Mouse (Mus musculus) E14TG2a.4 (cell line): ENCODE measurements around the gene Wdr90.

Experiments used
- CTCF ChIP-seq: conservative IDR thresholded peaks from 2 replicates; pipeline ENCODE4 v1.5.1; 2014; ENCODE audit warnings: low read length
- POU5F1 ChIP-seq: IDR thresholded peaks from 2 replicates; pipeline ENCODE4 v1.6.1; 2014; ENCODE audit warnings: low read length, borderline replicate concordance

DNA sequence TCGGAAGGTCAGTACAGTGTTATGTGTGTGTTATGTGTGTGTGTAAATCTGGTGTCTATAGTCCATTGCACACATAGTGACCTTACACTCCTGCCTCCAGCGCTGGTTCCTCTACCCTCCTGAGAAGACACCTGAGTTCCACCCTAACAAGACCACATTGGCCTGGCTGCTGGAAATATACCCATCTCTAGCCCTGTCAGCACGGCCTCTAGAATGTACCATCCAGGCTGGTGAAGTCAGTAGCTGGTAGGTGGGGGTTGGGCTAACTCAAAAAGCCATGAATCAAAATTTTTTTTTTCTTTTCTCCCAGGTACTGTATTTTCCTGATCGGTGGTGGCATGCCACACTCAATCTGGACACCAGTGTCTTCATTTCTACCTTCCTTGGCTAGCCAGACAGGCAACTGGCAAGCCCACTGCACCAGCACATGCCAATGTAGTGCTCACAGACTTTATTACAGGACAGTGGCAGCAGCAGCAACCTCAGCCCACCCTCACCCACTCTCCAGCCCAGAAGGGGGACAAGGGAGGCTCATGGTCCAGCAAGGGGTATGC is 31.0 kb downstream of the Wdr90 start:
- no peak for TF ChIP-seq CTCF
- TF ChIP-seq POU5F1, result no peak
